Comparison of ENCODE assay signal across 8 mouse cellular contexts in the genomic region with DNA sequence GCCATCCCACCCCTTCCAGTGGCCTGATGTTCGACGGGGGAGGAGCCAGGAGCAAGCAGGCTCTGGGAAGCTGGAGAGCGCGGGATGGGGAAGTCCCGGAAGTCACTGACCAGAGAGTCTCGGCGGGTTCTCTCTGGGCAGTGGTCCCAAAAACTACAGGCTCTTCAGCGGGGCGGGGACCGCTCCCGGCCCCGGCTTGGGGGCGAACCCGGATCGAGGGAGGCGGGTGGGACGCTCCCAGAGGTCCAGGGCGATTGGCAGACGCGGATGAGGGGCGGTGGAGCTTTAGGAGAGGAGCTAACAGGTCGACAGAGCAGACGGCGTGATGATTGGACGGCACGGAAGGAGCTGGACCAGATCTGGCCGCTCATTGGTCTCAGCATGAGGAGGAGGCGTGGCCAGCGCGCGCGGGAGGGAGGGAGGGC. TPM values are rescaled to one million over a fixed set of nuclear protein-coding genes. Genes with fewer than 3 reads are reported as not detected.
DNase-seq lines count a peak whose midpoint lies in the region; ATAC-seq lines count a peak whose summit lies in the region.

Dcbld2 (plus strand) TSS at position 382 of the 425 bp plus-strand sequence.

- H3K9me3 ChIP-seq in heart, embryonic 10.5 days: no peaks in the 10 kb centered on the region
- H3K9me3 ChIP-seq in kidney, embryonic 15.5 days (replicated peaks): no peaks in the 10 kb centered on the region

- H3K4me2 ChIP-seq in kidney, embryonic 15.5 days: peak within 1 kb of the TSS; percentile 80

- peak within 1 kb of the TSS; percentile 88 for H3K9ac ChIP-seq in kidney, embryonic 15.5 days

- 0% methylated on average over 29 of the region's 32 CpGs for WGBS in heart, embryonic 10.5 days
- WGBS in kidney, embryonic 15.5 days: under 1% methylated on average over 32 of the region's 32 CpGs

- ATAC-seq in erythroblast, adult 5-6 weeks (replicated peaks; ENCODE audit: low FRiP score, poor library complexity, severe bottlenecking): peak; percentile 99
- peak; percentile 100 for ATAC-seq in kidney, embryonic 15.5 days (replicated peaks; ENCODE audit: low FRiP score)
- peak; percentile 99 for ATAC-seq in monocyte, adult 5-6 weeks (replicated peaks; ENCODE audit: insufficient number of reproducible peaks, low FRiP score, low TSS enrichment, poor library complexity, severe bottlenecking)

- peak within 1 kb of the TSS; percentile 96 for H3K27ac ChIP-seq in heart, embryonic 10.5 days
- peak within 1 kb of the TSS; percentile 87 for H3K27ac ChIP-seq in kidney, embryonic 15.5 days

- no peaks in the 10 kb centered on the region for H3K36me3 ChIP-seq in heart, embryonic 10.5 days
- H3K36me3 ChIP-seq in kidney, embryonic 15.5 days: no peaks in the 10 kb centered on the region

- H3K4me3 ChIP-seq in heart, embryonic 10.5 days: peak within 1 kb of the TSS; percentile 96
- H3K4me3 ChIP-seq in kidney, embryonic 15.5 days (replicated peaks): peak within 1 kb of the TSS; percentile 89

- peak; percentile 89 to 91 for DNase-seq in B cell, adult 2 months
- peak; percentile 100 for DNase-seq in brain, adult 2 months (ENCODE audit: low read depth, low spot score)
- peak; percentile 100 for DNase-seq in heart, embryonic 10.5 days (ENCODE audit: low spot score)
- DNase-seq in liver: peak; percentile 98
- peak; percentile 93 to 95 for DNase-seq in spleen, postnatal 4 days (ENCODE audit: low spot score in 2 of 2)

- H3K4me1 ChIP-seq in heart, embryonic 10.5 days: peaks cover 17% of the 10 kb centered on the region
- peaks cover 19% of the 10 kb centered on the region for H3K4me1 ChIP-seq in kidney, embryonic 15.5 days

- no peaks in the 10 kb centered on the region for H3K27me3 ChIP-seq in heart, embryonic 10.5 days (ENCODE audit: insufficient read depth, poor library complexity, severe bottlenecking)
- no peaks in the 10 kb centered on the region for H3K27me3 ChIP-seq in kidney, embryonic 15.5 days

RNA-seq across cellular contexts. Expression of gene Dcbld2, which starts in this region (rescaled TPM):
- total RNA-seq in erythroblast, adult 5-6 weeks (2015; ENCODE audit: low replicate concordance): 2.1 and 6.3 TPM in 2 replicates
- total RNA-seq in erythroblast, adult 5-6 weeks (2017; ENCODE audit: low replicate concordance): 0.17 and 2.9 TPM in 2 replicates
- polyA plus RNA-seq in heart, embryonic 10.5 days (2016; fragmentation: Nextera tagmentation; extraction: Ambion mirVana): 12.2 and 13.2 TPM in 2 replicates
- polyA plus RNA-seq in kidney, embryonic 15.5 days (2015; fragmentation: Nextera tagmentation; extraction: Ambion mirVana): 4.0 and 4.8 TPM in 2 replicates
- 0.48 to 1.8 TPM (median 1.7 TPM) in 3 replicates for total RNA-seq in monocyte, adult 5-6 weeks (2017)

Comparison
In these comparisons a context has a peak if more than half of its experiments do, and no peak if none do; other contexts are left out.
1. Peak in every context shown above with its lines: DNase-seq, ATAC-seq, H3K4me3 ChIP-seq and H3K27ac ChIP-seq.